Mouse (Mus musculus) bone marrow, adult 2 months (tissue): Measurements from ENCODE around the gene Upf2.

Experiments
- CTCF ChIP-seq: fragments of 200-500 bp; IDR thresholded peaks from 2 replicates; pipeline ENCODE4 v1.5.1; 2011; ENCODE audit warnings: low read length, control low read depth; ENCODE audit not compliant: control insufficient read depth, insufficient read depth
- POLR2A ChIP-seq: fragments of 200-500 bp; IDR thresholded peaks from 2 replicates; pipeline ENCODE4 v1.6.1; 2011; ENCODE audit warnings: low read depth, mild to moderate bottlenecking, control low read depth, low read length, borderline replicate concordance; ENCODE audit not compliant: control insufficient read depth

DNA sequence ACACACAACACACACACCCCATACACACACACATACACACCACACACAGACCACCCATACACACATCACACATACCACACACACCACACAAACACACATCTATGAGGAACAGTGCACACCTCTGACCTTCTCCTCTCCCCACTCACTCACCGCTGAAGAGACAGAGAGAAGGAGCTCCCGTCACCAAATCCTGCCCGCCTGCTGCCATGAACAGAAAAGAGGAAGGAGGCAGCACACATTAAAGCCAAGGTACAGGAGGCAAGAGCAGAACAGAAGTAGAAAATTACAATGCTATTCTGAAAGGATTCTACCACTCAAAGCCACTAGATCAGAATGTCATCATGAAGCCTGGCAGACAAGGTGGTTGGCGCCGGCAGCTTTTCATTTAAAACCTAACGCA is 28.4 kb upstream of the Upf2 start:
- no peak for TF ChIP-seq CTCF
- no peak for TF ChIP-seq POLR2A
